Mouse (Mus musculus) E14TG2a.4 (cell line): ENCODE measurements around the gene Nub1.

Experiments used
- CTCF ChIP-seq: conservative IDR thresholded peaks from 2 replicates; pipeline ENCODE4 v1.5.1; 2014; ENCODE audit warnings: low read length
- NANOG ChIP-seq: IDR thresholded peaks from 2 replicates; pipeline ENCODE4 v1.6.1; 2014; ENCODE audit warnings: borderline replicate concordance, low read length, mixed read lengths
- POU5F1 ChIP-seq: IDR thresholded peaks from 2 replicates; pipeline ENCODE4 v1.6.1; 2014; ENCODE audit warnings: low read length, borderline replicate concordance

GRCm38 (mm10) chr5:24651768-24652752, 33.3 kb upstream of the Nub1 start:
- TF ChIP-seq CTCF (peak; percentile 66), NANOG (no peak), POU5F1 (no peak)
